Mouse (Mus musculus) adrenal gland, postnatal 36 days (tissue): Measurements from ENCODE around the gene Klhdc10. TPM values are rescaled to one million over a fixed set of nuclear protein-coding genes. Genes with fewer than 3 reads are reported as not detected.
A peak's percentile ranks its signal among the peaks of the same experiment; 100 is the strongest.

Experiments
- DNase-seq, 2 experiments: peaks; one replicate each; pipeline ENCODE4 v3.0.0; 2021; ENCODE audit warnings: mixed read lengths in 1 of 2
- total RNA-seq, 2 experiments: library from RNA; stranded (reverse); gene quantifications; 2 replicates each; pipeline ENCODE4 v1.2.3; 2021

The Klhdc10 gene
- total RNA-seq, 2 experiments from 2014 or later, result 70.6 to 87.3 TPM

- DNase-seq, result no peak
Measured at GRCm38 (mm10) chr6:30468058-30468457, 66.4 kb downstream of the Klhdc10 start.

- DNase-seq, result peak; percentile 27 to 57
Measured at GRCm38 (mm10) chr6:30468684-30469083, 67.0 kb downstream of the Klhdc10 start.

- peak; percentile 76 to 82 for DNase-seq
Measured at GRCm38 (mm10) chr6:30469370-30469769, 67.7 kb downstream of the Klhdc10 start.

GRCm38 (mm10) chr6:30471706-30472105 lies 70.0 kb downstream of the Klhdc10 start:
- DNase-seq, result no peak

- no peak for DNase-seq
Measured at GRCm38 (mm10) chr6:30476025-30476765, 74.5 kb downstream of the Klhdc10 start.

GRCm38 (mm10) chr6:30477210-30477714 lies 75.6 kb downstream of the Klhdc10 start:
- no peak for DNase-seq

DNA sequence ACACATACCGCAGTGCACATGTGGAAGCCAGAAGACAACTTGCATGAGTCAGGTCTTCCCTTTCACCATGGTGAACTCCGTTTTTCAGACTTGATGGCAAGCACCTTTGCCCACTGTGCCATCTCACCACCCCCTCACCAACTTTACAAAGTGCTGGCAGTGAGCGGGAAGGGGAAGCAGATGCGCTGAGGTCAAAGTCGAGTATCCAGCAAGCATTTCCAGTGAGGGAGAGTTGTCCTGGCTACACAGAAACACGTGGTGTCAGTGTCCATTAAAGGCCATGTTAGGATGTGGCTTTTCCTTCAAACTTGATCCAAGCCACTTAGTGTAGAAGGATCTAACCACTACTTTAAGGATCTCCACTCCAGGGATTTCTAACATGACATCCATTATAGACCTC lies 76.1 kb downstream of the Klhdc10 start:
- no peak for DNase-seq

DNA sequence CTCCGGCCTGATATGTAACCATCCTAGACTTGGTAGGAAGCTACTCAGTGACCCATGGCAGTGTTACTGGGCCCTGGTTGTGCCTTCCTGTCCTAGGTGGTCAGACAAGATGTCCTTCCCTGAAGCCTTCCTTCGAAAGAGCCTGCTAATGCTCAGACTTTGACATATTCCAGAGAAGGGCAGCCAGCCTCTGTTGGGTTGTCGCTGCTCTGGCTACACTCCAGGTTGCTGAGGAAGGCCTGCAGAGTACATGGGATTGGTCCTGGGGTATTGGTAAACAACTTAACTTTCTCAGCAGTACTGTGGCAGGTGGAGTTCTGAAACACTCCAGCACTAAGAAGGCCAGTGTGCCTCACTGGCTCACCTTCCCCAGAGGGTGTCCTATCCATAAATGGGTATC lies 77.8 kb downstream of the Klhdc10 start:
- no peak for DNase-seq

- no peak for DNase-seq
Measured at GRCm38 (mm10) chr6:30482908-30483307, 81.2 kb downstream of the Klhdc10 start.

- DNase-seq, result no peak
Measured at GRCm38 (mm10) chr6:30486504-30486903, 84.8 kb downstream of the Klhdc10 start.

DNA sequence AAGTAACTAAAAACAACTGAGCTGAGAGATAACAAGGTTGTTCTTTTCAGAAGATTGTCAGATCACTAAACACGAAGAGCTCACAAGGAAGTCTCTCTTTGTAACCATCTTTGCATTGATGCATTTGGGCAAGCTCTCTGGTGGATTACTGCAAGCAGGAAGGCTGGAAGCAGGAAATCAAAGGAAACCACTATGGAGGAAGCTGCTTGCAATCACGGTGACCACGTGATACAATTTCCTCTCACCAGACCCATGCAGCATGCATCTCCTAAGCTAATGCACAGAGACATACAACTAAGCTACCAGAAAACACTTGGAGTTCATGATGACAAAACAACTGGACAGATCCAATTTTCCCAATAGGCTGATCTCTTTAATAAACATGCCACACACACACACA lies 97.4 kb downstream of the Klhdc10 start:
- DNase-seq, result no peak

Other genes with a start within 250 kb of the Klhdc10 start
- gene Ube2h, start 97.3 kb upstream of the Klhdc10 start, total RNA-seq, result 100 to 1,000 TPM; 105 to 126 TPM
- 10 to 100 TPM; 17.9 to 19.0 TPM for gene Zc3hc1, start 10.8 kb upstream of the Klhdc10 start, total RNA-seq
- 10 to 100 TPM; 23.3 to 27.3 TPM for gene Tmem209, start 107.9 kb downstream of the Klhdc10 start, total RNA-seq
- gene Ssmem1, start 108.0 kb downstream of the Klhdc10 start, total RNA-seq, result under 1 TPM in 1 of 2 experiments, not detected in 1; 0.23 TPM
- gene Cpa2, start 139.7 kb downstream of the Klhdc10 start, total RNA-seq, result under 1 TPM; 0.56 to 0.66 TPM
- gene Cpa4, start 166.5 kb downstream of the Klhdc10 start, total RNA-seq, result 1 to 10 TPM; 1.1 to 1.2 TPM
- not detected for gene Cpa5, start 209.1 kb downstream of the Klhdc10 start, total RNA-seq
- not detected for gene Cpa1, start 237.3 kb downstream of the Klhdc10 start, total RNA-seq